Mouse (Mus musculus) liver, embryonic 13.5 days (tissue): ENCODE results near the gene Ankrd44. TPM values are rescaled to one million over a fixed set of nuclear protein-coding genes. Genes with fewer than 3 reads are reported as not detected.

ENCODE experiments used
- microRNA-seq: library from miRNA; unstranded; fragments of <30 nt; microRNA quantifications from one replicate; pipeline ENCODE4, GENCODE M21; 2016
- polyA plus RNA-seq: library from polyadenylated mRNA; unstranded; fragments of >200 nt; fragmentation: Nextera tagmentation; extraction: Ambion mirVana; gene quantifications from 2 replicates; pipeline ENCODE4 v1.2.1, GENCODE M21; 2015

The Ankrd44 gene
- polyA plus RNA-seq, 1 experiment from 2014 or later, result 3.0 TPM

Small RNA genes within 50 kb of the gene (microRNA-seq; reads per million reads assigned to microRNA genes)
- gene Gm24053, result not detected

Other genes with a start within 250 kb of the Ankrd44 start
- gene Sf3b1, start 101.1 kb upstream of the Ankrd44 start, polyA plus RNA-seq, result 171 and 213 TPM in 2 replicates
- 17.6 and 20.6 TPM in 2 replicates for gene Coq10b, start 126.4 kb upstream of the Ankrd44 start, polyA plus RNA-seq
- gene Hspe1, start 161.7 kb upstream of the Ankrd44 start, polyA plus RNA-seq, result 600 and 712 TPM in 2 replicates
- gene Hspd1, start 161.9 kb upstream of the Ankrd44 start, polyA plus RNA-seq, result 478 and 596 TPM in 2 replicates
- 45.0 and 58.2 TPM in 2 replicates for gene Mob4, start 204.8 kb upstream of the Ankrd44 start, polyA plus RNA-seq